In the genomic region with DNA sequence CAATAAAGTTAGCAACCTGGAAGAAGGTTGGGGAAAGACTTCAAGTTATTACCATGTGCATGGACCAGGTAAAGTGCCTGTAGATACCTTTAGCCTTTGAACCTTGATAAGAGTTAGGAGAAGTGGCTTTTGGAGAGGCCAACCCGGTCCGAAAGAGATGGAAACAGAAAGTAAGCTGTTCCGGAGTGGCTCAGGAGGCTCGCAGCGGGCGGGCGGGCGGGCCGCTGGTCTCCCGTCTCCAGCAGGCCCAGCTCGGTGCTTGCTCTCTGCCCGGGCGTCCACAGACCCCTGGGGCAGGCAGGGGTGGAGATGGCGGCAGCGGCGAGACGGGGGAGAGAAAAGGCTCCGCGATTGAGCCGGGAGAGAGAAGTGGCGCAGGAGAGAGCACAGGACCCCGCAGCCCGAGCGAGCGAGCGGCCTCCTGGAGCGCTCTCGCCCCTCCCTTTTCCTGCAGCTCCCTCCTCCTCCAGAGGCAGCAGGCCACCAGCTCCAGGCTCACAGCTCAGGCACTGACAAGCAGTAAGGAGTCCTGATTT, we compare ENCODE assay signal across 8 mouse cellular contexts. TPM values are rescaled to one million over a fixed set of nuclear protein-coding genes. Genes with fewer than 3 reads are reported as not detected.
DNase-seq lines count a peak whose midpoint lies in the region; ATAC-seq and TF ChIP-seq lines count a peak whose summit lies in the region.

Gene Asah2 (minus strand): TSS at position 441 of the 536 bp plus-strand sequence.

- no peaks in the 10 kb centered on the region for H3K36me3 ChIP-seq in megakaryocyte, embryonic 14.5 days (replicated peaks; ENCODE audit: low read length)

- H3K27me3 ChIP-seq in megakaryocyte, embryonic 14.5 days (replicated peaks), result no peaks in the 10 kb centered on the region

- peak; percentile 48; the same call in 1 of the 2 replicates for TF ChIP-seq POLR2A in cortical plate, adult 2 months (IDR thresholded peaks at IDR 0.05; ENCODE audit: extremely low read depth, insufficient read depth, low read length)

- peak; percentile 88 for ATAC-seq in inflammation-experienced regulatory T-cells, adult 6 months

- peaks cover 2% of the 10 kb centered on the region; the same call in 1 of the 2 replicates for H3K4me1 ChIP-seq in cortical plate, adult 2 months (ENCODE audit: control insufficient read depth, insufficient read depth, low read length)
- peaks cover 46% of the 10 kb centered on the region for H3K4me1 ChIP-seq in megakaryocyte, embryonic 14.5 days

- no peaks in the 10 kb centered on the region for H3K9me3 ChIP-seq in megakaryocyte, embryonic 14.5 days

- DNase-seq in adipocyte (ENCODE audit: low spot score), result peak; percentile 82
- peak; percentile 73 for DNase-seq in gastrocnemius, postnatal 10 days
- peak; percentile 15 to 63 for DNase-seq in left cerebral cortex, adult 9 months (ENCODE audit: low spot score in 2 of 2)
- peak; percentile 59 for DNase-seq in right cerebral cortex, postnatal 14 days
- DNase-seq in urinary bladder, postnatal 4 days (ENCODE audit: low spot score in 2 of 2), result peak; percentile 70 to 73

- 0 out of 2 replicates have a peak within 1 kb of the TSS, but pooled peaks have one; percentile 41 for H3K27ac ChIP-seq in cortical plate, adult 2 months (ENCODE audit: insufficient read depth, low read length)

- peak within 1 kb of the TSS; percentile 70 for H3K4me3 ChIP-seq in cortical plate, adult 2 months (ENCODE audit: insufficient read depth, low read length)
- H3K4me3 ChIP-seq in megakaryocyte, embryonic 14.5 days (replicated peaks), result peak within 1 kb of the TSS; percentile 93

- no peak for TF ChIP-seq CTCF in cortical plate, adult 2 months (IDR thresholded peaks at IDR 0.05; ENCODE audit: extremely low read depth, insufficient read depth, low read length)

RNA-seq across cellular contexts. Expression of gene Asah2, which starts in this region (rescaled TPM):
- 5.8 and 6.2 TPM in 2 replicates for polyA plus RNA-seq in cortical plate, adult 2 months (2012; rRNA removed)
- total RNA-seq in gastrocnemius, postnatal 10 days (2021), result 10 to 100 TPM in 1 of 2 experiments, 1 to 10 TPM in 1; 9.6 to 11.4 TPM
- polyA plus RNA-seq in inflammation-experienced regulatory T-cells, adult 6 months (2017; shearing (Covaris generic)), result 1 to 10 TPM; 1.5 to 3.2 (median 1.5) TPM
- polyA plus RNA-seq in megakaryocyte, embryonic 14.5 days (2012; ENCODE audit: insufficient read depth, low replicate concordance), result 0.48 TPM in 1 of 2 replicates, not detected in the other

Comparison
In these comparisons a context has a peak if more than half of its experiments do, and no peak if none do; other contexts are left out.
1. Peak in every context shown above with its lines: DNase-seq, ATAC-seq, H3K4me3 ChIP-seq and H3K27ac ChIP-seq.